Mouse (Mus musculus) forebrain, embryonic 11.5 days (tissue): ENCODE data around the gene Ankrd6. TPM values are rescaled to one million over a fixed set of nuclear protein-coding genes. Genes with fewer than 3 reads are reported as not detected.

Experiments used
- ATAC-seq: fragments of 200-750 bp; cut with Nextera tagmentation; replicated peaks from 2 replicates; pipeline ENCODE4 v1.8.0; 2017; ENCODE audit warnings: moderate TSS enrichment; ENCODE audit not compliant: low FRiP score
- DNase-seq: peaks from one replicate; pipeline ENCODE4 v3.0.0-alpha.2; 2017; ENCODE audit warnings: low spot score
- H3K27ac ChIP-seq: fragments of 300-500 bp; sonication (generic); 2 replicates; pipeline ENCODE4 v1.5.1; 2014; ENCODE audit warnings: low read depth, low read length
- H3K27me3 ChIP-seq: fragments of 300-500 bp; sonication (generic); 2 replicates; pipeline ENCODE4 v1.6.1; 2014; ENCODE audit warnings: mild to moderate bottlenecking, low read length, mixed read lengths; ENCODE audit not compliant: control insufficient read depth, insufficient read depth
- H3K36me3 ChIP-seq: fragments of 300-500 bp; sonication (generic); 2 replicates; pipeline ENCODE4 v1.6.1; 2014; ENCODE audit warnings: mild to moderate bottlenecking, low read length, moderate library complexity, mixed read lengths; ENCODE audit not compliant: control insufficient read depth, insufficient read depth
- H3K4me1 ChIP-seq: fragments of 300-500 bp; sonication (generic); replicated peaks from 2 replicates; pipeline ENCODE4 v1.6.1; 2014; ENCODE audit warnings: low read length, mixed read lengths; ENCODE audit not compliant: control insufficient read depth, insufficient read depth
- H3K4me2 ChIP-seq: fragments of 300-500 bp; sonication (generic); 2 replicates; pipeline ENCODE4 v1.6.1; 2014; ENCODE audit warnings: low read depth, mild to moderate bottlenecking, low read length, moderate library complexity, mixed read lengths; ENCODE audit not compliant: severe bottlenecking
- H3K4me3 ChIP-seq: fragments of 300-500 bp; sonication (generic); 2 replicates; pipeline ENCODE4 v1.5.1; 2014; ENCODE audit warnings: low read depth, low read length
- H3K9ac ChIP-seq: fragments of 300-500 bp; sonication (generic); 2 replicates; pipeline ENCODE4 v1.6.1; 2014; ENCODE audit warnings: low read length
- H3K9me3 ChIP-seq: fragments of 300-500 bp; sonication (generic); 2 replicates; pipeline ENCODE4 v1.6.1; 2016; ENCODE audit warnings: low read length, mixed read lengths; ENCODE audit not compliant: control insufficient read depth
- WGBS: fragments of 180-500 bp; shearing (Covaris S2); extraction: QIAGEN DNeasy Blood & Tissue Kit; methylation state at CpG from one replicate; pipeline ENCODE4 v1.1.7; 2014; 5-methylcytosine and 5-hydroxymethylcytosine counted together
- polyA plus RNA-seq: library from polyadenylated mRNA; unstranded; fragments of >200 nt; fragmentation: Nextera tagmentation; extraction: Ambion mirVana; gene quantifications from 2 replicates; pipeline ENCODE4 v1.2.1, GENCODE M21; 2014

Ankrd6 gene
- polyA plus RNA-seq, 1 experiment from 2014 or later = 16.8 TPM

DNA sequence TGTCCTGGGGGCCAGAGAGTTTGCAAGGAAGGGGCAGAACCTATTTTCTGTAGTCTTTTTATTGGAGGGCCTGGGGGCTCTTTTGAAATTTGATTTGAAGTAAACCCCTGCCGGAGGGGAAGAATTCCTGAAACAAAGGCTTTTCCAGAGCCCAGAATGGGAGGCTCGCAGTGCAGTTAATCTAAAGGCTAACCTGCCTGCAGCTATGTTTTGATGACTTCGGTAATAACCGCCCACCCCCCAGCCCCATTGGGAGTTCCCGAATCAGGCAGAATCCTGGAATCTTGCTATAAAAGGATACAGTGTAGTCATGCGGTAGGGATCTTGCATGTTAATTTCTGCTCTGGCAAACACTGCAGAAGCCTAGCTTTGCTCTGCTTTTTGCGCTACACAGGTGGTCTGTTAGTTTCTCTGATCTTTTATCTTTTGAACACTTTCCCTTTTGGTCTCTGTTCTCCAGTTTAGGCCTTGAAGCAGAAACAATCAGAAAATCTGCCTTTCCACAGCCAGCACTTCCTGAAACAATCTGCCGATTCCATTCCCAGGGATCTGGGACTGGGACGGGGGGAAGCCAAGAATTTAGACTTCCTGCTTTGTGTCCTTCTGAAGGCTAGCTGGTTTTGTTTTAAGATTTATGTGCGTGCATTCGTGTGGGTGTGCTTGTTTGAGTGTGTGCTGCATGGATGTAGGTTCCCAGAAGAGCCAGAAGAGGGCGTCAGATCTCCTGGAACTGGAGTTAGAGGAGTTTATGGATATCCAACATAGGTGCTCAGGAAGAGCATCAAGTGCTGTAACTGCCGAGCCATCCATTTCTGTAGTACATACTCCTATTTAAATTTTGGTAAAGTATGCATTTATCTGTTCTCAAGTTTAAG is 34.4 kb upstream of the Ankrd6 start:
- H3K27me3 ChIP-seq = no peaks in the 10 kb centered on the region; the same call in 1 of the 2 replicates
- peak overlapping the region; percentile 95 for H3K9ac ChIP-seq
- ATAC-seq (peak; percentile 20; the same call in 1 of the 2 replicates), DNase-seq (peak; percentile 74)
- WGBS = 7% methylated on average over 13 of the region's 13 CpGs
- H3K9me3 ChIP-seq = no peaks in the 10 kb centered on the region
- H3K4me3 ChIP-seq = peak overlapping the region; percentile 86
- H3K4me1 ChIP-seq = peaks cover 15% of the 10 kb centered on the region
- H3K36me3 ChIP-seq = no peaks in the 10 kb centered on the region
- H3K27ac ChIP-seq = peak overlapping the region; percentile 75
- peak overlapping the region; percentile 97 for H3K4me2 ChIP-seq

DNA sequence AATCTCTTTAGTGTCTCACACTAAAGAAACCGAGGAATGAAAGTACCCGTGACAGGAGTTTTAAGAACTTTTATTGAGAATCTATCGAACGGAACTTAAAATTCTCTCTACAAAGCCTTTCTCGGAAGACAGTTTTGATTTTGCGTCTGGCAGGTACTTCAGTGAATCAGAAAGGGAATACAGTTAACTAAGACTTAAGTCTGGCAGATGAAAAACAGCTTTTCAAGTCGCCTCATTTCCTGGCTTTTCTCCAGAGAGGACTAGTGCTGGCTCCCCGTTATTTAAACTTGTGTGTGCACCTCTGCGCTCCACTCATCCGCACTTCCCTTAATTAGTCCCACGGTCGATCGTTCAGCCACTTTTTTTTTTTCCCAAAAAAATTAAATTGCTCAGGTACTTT is 33.6 kb upstream of the Ankrd6 start:
- H3K4me1 ChIP-seq = peaks cover 15% of the 10 kb centered on the region
- H3K27me3 ChIP-seq = no peaks in the 10 kb centered on the region; the same call in 1 of the 2 replicates
- ATAC-seq = 0 out of 2 replicates have a peak, but pooled peaks have one; percentile 1
- H3K9ac ChIP-seq = peak overlapping the region; percentile 95
- DNase-seq = peak; percentile 55
- no peaks in the 10 kb centered on the region for H3K9me3 ChIP-seq
- peak overlapping the region; percentile 81 for H3K27ac ChIP-seq
- WGBS = under 1% methylated on average over 13 of the region's 13 CpGs
- H3K36me3 ChIP-seq = no peaks in the 10 kb centered on the region
- H3K4me3 ChIP-seq = peak overlapping the region; percentile 86
- H3K4me2 ChIP-seq = peak overlapping the region; percentile 97

DNA sequence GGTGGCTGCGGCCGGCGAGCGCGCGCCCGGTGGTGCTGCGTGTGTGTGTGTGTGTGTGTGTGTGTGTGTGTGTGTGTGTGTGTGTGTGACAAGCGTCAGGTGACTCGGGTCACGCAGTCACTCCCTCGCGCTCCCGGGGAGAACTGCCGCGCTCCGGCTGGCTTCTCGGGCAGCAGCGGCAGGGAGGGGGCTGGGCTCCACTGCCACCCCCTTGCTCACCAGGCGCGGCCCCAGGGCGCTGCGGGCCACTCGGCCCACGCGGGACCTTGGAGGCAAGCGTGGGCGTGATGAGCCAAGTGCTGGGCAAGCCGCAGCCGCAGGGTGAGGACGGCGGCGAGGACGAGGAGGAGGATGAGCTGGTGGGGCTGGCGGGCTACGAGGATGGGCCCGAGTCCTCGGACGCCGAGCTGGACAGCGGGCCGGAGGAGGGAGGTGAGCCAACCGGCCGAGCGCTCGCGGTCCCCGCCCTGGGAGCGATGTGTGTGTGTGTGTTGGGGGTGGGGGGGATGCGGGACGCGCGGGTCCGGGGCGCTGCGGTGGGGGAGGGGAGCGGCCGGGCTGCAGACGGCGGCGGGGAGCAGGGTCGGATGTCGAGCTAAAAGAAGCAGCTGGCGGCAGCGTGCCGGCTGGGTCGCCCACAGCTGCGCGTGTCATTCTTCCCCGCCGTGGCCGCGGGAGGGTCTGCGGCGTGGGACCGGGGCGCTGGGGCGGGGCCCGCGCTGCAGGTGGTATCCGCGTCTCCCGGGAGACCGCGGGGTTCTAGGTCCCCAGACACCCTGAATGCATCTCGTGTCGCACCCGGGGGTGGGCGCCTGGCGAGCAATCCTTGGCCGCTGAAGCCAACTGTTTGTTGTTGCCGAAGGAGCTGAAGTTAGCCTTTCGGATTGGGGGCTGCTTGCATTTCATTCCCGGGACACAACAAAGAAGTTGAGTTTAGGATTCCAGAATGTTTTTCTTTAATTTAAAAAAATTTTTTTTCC is 32.8 kb upstream of the Ankrd6 start:
- peak; percentile 86 for DNase-seq
- WGBS = under 1% methylated on average over 77 of the region's 94 CpGs
- Histone ChIP-seq H3K27me3 (no peaks in the 10 kb centered on the region; the same call in 1 of the 2 replicates), H3K4me3 (peak overlapping the region; percentile 86), H3K9ac (peak overlapping the region; percentile 95), H3K36me3 (no peaks in the 10 kb centered on the region), H3K9me3 (no peaks in the 10 kb centered on the region), H3K4me2 (peak overlapping the region; percentile 97), H3K4me1 (peaks cover 15% of the 10 kb centered on the region), H3K27ac (peak overlapping the region; percentile 81)
- peak; percentile 71 for ATAC-seq

DNA sequence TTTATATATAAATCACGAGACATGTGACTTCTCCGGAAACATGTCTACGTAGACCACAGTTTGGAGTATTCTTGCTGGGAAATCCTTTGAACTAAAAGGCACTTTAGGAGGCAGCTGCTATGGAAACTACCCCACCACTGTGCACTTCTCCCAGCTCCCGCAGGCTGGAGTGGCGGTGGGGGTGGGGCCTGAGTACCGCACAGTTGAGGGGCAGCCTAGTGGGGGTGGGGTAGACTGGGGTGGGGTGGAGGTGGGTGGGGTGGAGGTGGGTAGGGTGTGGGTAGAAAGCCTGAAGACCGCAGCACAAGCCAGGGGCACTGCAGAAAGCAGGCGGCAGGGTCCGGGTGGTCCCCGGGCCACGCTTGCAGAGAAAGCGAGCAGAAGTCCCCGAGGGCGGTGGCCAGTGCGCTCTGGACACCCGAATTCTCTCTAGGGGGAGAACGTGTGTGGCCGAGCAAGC is 32.1 kb upstream of the Ankrd6 start, which contains the start of gene Rragd:
TSS of gene Rragd (plus strand) at position 322 of the 460 bp plus-strand sequence.
- 0% methylated on average over 18 of the region's 18 CpGs for WGBS

DNA sequence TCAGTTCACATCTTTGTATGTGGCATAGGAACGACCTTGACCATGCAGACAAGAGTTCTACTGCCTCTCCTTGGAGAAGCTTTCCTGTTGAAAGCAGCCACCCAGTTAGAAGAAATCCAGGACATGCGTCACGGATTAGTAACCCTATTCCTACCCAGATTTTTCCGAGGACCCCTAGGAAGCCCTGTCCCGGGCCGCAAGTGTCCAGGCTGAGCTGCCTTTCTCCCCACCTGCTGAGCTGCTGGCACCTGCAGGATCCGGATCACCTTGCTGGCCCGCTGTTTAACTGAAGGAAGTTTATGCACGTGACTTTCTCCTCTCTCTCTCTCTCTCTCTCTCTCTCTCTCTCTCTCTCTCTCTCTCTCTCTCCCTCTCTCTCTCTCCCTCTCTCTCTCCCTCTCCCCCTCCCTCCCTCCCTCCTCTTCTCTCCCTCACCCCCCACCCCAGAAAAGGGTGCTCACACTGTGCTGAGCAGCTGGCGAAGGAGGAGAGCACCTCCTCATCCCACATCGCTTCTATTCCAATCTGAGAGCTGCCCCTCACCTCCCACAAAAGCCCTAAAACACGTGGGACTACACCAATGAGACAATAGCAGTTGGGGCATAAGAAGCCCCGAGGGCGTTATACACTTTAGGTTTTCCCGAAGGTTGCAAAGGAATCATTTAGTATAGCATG is 31.5 kb upstream of the Ankrd6 start:
- peak overlapping the region; percentile 86 for H3K4me3 ChIP-seq
- H3K27ac ChIP-seq = no peak overlapping the region
- H3K36me3 ChIP-seq = no peaks in the 10 kb centered on the region
- DNase-seq (no peak), ATAC-seq (peak; percentile 29; the same call in 1 of the 2 replicates)
- H3K9me3 ChIP-seq = no peaks in the 10 kb centered on the region
- WGBS = 1% methylated on average over 15 of the region's 15 CpGs
- peak overlapping the region; percentile 95 for H3K9ac ChIP-seq
- no peaks in the 10 kb centered on the region; the same call in 1 of the 2 replicates for H3K27me3 ChIP-seq
- peak overlapping the region; percentile 97 for H3K4me2 ChIP-seq
- peaks cover 15% of the 10 kb centered on the region for H3K4me1 ChIP-seq

More for the DNA sequence above, 32.1 kb upstream of the Ankrd6 start, which contains the start of gene Rragd:
- H3K9ac ChIP-seq = peak within 1 kb of the TSS; percentile 95
- H3K36me3 ChIP-seq = no peaks in the 10 kb centered on the region
- ATAC-seq (peak; percentile 80), DNase-seq (peak; percentile 83)
- H3K9me3 ChIP-seq = no peaks in the 10 kb centered on the region
- peaks cover 15% of the 10 kb centered on the region for H3K4me1 ChIP-seq
- H3K4me2 ChIP-seq = peak within 1 kb of the TSS; percentile 97
- H3K4me3 ChIP-seq = peak within 1 kb of the TSS; percentile 86
- no peaks in the 10 kb centered on the region; the same call in 1 of the 2 replicates for H3K27me3 ChIP-seq
- peak within 1 kb of the TSS; percentile 81 for H3K27ac ChIP-seq

DNA sequence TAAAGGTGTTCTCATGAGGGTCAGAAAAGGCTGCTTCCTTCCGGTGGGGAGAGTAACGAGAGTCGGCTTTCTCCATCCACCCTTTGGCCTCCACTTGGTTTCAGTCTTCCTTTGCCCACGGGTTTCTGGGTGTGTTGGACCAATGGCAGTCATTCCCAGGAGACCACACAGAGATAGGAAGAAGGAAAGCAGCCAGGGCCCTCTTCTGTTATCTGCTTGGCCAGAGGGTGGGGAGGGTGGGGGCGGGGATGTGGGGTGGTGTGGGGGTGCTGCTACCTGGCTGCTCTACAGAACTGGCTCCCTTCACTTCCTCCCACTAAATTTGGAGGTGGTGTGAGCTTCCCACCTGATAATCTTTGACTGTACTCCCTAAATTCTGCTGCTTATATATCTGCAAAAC is 31.0 kb upstream of the Ankrd6 start:
- Histone ChIP-seq H3K4me1 (peaks cover 15% of the 10 kb centered on the region), H3K9me3 (no peaks in the 10 kb centered on the region), H3K4me2 (no peak overlapping the region), H3K9ac (no peak overlapping the region), H3K36me3 (no peaks in the 10 kb centered on the region), H3K27ac (no peak overlapping the region), H3K4me3 (no peak overlapping the region), H3K27me3 (no peaks in the 10 kb centered on the region; the same call in 1 of the 2 replicates)
- ATAC-seq = no peak
- no peak for DNase-seq
- WGBS = 26% methylated on average over 5 of the region's 5 CpGs

DNA sequence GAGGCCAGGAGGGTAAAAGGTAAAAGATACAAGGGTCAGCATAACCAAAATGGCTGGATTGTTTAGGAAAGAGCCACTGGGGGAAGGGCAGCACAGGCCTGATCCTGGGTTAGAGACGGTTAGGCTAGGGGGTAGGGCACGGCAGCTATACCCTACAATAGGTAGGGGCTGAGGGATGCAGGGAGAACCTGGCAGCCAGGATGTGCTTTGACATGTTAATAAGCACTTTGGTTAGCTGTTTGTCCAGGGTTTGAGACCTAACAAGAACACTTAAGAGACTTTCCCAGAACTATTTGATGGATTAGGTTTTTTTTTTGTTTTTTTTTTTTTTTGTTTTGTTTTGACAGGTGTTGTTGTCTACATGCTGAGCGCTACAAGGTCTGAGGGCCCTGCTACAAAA is 29.4 kb upstream of the Ankrd6 start:
- H3K27ac ChIP-seq = no peak overlapping the region
- H3K9ac ChIP-seq = no peak overlapping the region
- no peak for DNase-seq
- no peaks in the 10 kb centered on the region for H3K36me3 ChIP-seq
- no peak overlapping the region for H3K4me2 ChIP-seq
- H3K9me3 ChIP-seq = no peaks in the 10 kb centered on the region; the same call in 1 of the 2 replicates
- no peak overlapping the region for H3K4me3 ChIP-seq
- WGBS = 65% methylated on average over 3 of the region's 3 CpGs
- ATAC-seq = no peak
- no peaks in the 10 kb centered on the region; the same call in 1 of the 2 replicates for H3K27me3 ChIP-seq
- H3K4me1 ChIP-seq = peaks cover 6% of the 10 kb centered on the region
